Mouse (Mus musculus): ENCODE data around the gene Naa16.

DNA sequence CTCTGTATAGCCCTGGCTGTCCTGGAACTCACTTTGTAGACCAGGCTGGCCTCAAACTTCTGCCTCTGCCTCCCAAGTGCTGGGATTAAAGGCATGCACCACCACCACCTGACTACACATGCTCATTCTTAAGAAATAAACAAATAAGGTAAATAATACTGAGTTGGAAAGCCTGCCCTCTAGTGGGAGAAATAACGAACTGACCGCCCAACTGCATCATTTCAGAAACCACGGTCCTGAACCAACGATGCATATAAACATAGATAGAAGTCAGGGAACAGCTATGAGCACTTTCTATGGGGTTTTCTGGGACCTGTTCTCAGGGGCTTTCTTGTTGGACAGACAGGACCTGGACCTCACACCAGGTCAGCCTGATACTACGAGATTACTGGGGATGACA is 63.5 kb downstream of the Naa16 start:
- TF ChIP-seq POLR2A (IDR thresholded peaks at IDR 0.05; ENCODE audit: borderline replicate concordance, low read depth, low read length), result no peak
- 0 out of 2 replicates have a peak, but pooled peaks have one; percentile 44 for TF ChIP-seq CTCF (IDR thresholded peaks at IDR 0.05; ENCODE audit: low read depth, low read length)

Data from bone marrow macrophage, adult 2 months (primary cell).